Mouse (Mus musculus) hindbrain, postnatal 0 days (tissue): ENCODE measurements at regions not wholly inside any gene's neighbourhood (a gene's known extent, or its start where the extent isn't known, plus 50 kb on each side); places are given as distances from the start of the nearest gene placed in this dataset.
A peak's percentile ranks its signal among the peaks of the same experiment; 100 is the strongest.

Experiments used
- ATAC-seq: fragments of 200-750 bp; cut with Nextera tagmentation; 2 replicates; pipeline ENCODE4 v1.8.0; 2017; ENCODE audit warnings: mild to moderate bottlenecking, moderate TSS enrichment, moderate library complexity
- DNase-seq: peaks from one replicate; pipeline ENCODE4 v3.0.0-alpha.2; 2015; ENCODE audit warnings: low spot score
- H3K27ac ChIP-seq: fragments of 300-500 bp; sonication (generic); 2 replicates; pipeline ENCODE4 v1.5.1; 2014; ENCODE audit warnings: mild to moderate bottlenecking
- H3K27me3 ChIP-seq: fragments of 300-500 bp; sonication (generic); 2 replicates; pipeline ENCODE4 v1.6.1; 2014; ENCODE audit warnings: low read length, mixed read lengths; ENCODE audit not compliant: insufficient read depth
- H3K36me3 ChIP-seq: fragments of 300-500 bp; sonication (generic); 2 replicates; pipeline ENCODE4 v1.6.1; 2014; ENCODE audit warnings: low read length, mixed read lengths; ENCODE audit not compliant: insufficient read depth
- H3K4me1 ChIP-seq: fragments of 300-500 bp; sonication (generic); 2 replicates; pipeline ENCODE4 v1.6.1; 2014; ENCODE audit warnings: antibody characterized with exemption, low read length, mixed read lengths; ENCODE audit not compliant: insufficient read depth
- H3K4me2 ChIP-seq: fragments of 300-500 bp; sonication (generic); 2 replicates; pipeline ENCODE4 v1.6.1; 2014; ENCODE audit warnings: low read depth, mild to moderate bottlenecking, low read length, moderate library complexity, mixed read lengths
- H3K4me3 ChIP-seq: fragments of 300-500 bp; sonication (generic); 2 replicates; pipeline ENCODE4 v1.5.1; 2014; ENCODE audit warnings: low read length
- H3K9ac ChIP-seq: fragments of 300-500 bp; sonication (generic); replicated peaks from 2 replicates; pipeline ENCODE4 v1.6.1; 2014; ENCODE audit warnings: mild to moderate bottlenecking, low read length, moderate library complexity, mixed read lengths
- H3K9me3 ChIP-seq: fragments of 300-500 bp; sonication (generic); 2 replicates; pipeline ENCODE4 v1.6.1; 2016; ENCODE audit warnings: low read length, mixed read lengths
- CTCF ChIP-seq: IDR thresholded peaks from 2 replicates; pipeline ENCODE4 v1.5.1; 2016; ENCODE audit warnings: antibody characterized with exemption, control low read depth, low read depth
- WGBS: fragments of 180-500 bp; shearing (Covaris S2); extraction: QIAGEN DNeasy Blood & Tissue Kit; methylation state at CpG from one replicate; pipeline ENCODE4 v1.1.7; 2014; 5-methylcytosine and 5-hydroxymethylcytosine counted together

DNA sequence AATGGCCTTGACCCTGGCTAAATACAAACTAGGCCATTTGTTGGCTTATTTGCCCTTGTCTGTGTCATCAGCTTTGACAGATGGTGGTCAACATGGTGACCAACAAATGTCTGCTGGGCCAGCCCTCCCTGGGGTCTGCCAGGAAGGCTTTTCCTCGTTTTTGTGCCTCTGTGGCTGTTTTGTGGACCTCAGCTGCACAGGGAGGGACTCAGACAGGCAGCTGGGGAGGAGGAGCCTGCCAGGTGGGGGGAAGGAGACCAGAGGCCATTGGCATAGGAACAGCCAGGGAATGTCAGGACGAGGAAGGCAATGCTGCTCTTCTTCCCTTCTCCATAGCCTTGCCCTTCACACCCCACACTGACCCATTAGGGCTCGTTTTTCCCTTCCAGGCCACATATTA lies 188.1 kb downstream of the Gm10260 start:
- Histone ChIP-seq H3K4me2 (no peak overlapping the region), H3K27ac (no peak overlapping the region), H3K4me1 (0 out of 2 replicates have a peak, but pooled peaks cover 5% of the 10 kb centered on the region), H3K27me3 (0 out of 2 replicates have a peak, but pooled peaks cover 5% of the 10 kb centered on the region), H3K9me3 (no peaks in the 10 kb centered on the region), H3K9ac (no peak overlapping the region), H3K36me3 (no peaks in the 10 kb centered on the region), H3K4me3 (no peak overlapping the region)
- DNase-seq (peak; percentile 24), ATAC-seq (no peak)
- TF ChIP-seq CTCF, result no peak
- 50% methylated on average over 3 of the region's 3 CpGs for WGBS

DNA sequence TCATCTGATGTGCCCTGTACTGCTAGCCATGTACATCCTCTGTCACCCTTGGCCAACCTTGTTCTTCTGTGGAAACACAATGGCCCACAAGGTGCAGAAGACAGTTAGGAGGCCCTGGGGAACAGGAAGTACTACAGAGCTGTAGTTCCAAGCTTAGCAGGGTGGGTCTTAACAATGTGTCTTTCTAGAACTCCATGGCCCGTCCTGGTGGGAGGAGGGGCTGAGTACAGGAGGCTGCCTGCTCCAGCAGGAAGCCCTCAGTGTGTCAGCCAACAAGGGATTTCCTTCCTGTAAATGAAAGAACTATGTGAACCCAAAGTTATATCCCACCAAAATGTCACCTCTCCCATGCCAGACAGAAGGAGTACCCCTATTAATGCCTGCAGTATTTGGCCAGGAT lies 190.4 kb downstream of the Gm10260 start:
- ATAC-seq, result no peak
- TF ChIP-seq CTCF, result no peak
- H3K4me2 ChIP-seq, result no peak overlapping the region
- H3K36me3 ChIP-seq, result no peaks in the 10 kb centered on the region
- H3K9me3 ChIP-seq, result no peaks in the 10 kb centered on the region
- WGBS, result 52% methylated on average over 1 of the region's 1 CpGs
- H3K9ac ChIP-seq, result no peak overlapping the region
- DNase-seq, result no peak
- no peak overlapping the region for H3K27ac ChIP-seq
- 0 out of 2 replicates have a peak, but pooled peaks cover 12% of the 10 kb centered on the region for H3K4me1 ChIP-seq
- 0 out of 2 replicates have a peak, but pooled peaks cover 5% of the 10 kb centered on the region for H3K27me3 ChIP-seq
- no peak overlapping the region for H3K4me3 ChIP-seq

DNA sequence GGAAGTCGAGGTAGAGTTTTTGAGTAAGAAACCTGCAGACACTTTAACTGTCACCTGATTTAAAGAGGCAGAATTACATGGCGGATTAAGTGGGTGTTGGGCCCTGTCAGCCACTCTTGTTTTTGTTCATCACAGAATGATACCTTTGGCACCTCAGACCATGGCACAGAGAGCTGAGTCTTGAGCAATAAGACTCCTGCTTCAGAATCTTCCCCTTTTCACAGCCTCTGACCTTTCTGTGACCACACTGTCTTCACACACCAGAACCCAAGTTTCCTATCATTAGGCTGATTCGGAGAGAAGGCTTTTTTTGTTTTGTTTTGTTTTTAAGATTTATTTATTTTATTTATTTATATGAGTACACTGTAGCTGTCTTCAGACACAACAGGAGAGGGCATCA lies 192.8 kb downstream of the Gm10260 start:
- H3K27ac ChIP-seq, result no peak overlapping the region
- no peak for TF ChIP-seq CTCF
- H3K9me3 ChIP-seq, result no peaks in the 10 kb centered on the region
- no peak overlapping the region for H3K9ac ChIP-seq
- H3K27me3 ChIP-seq, result no peaks in the 10 kb centered on the region
- 88% methylated on average over 3 of the region's 3 CpGs for WGBS
- no peak overlapping the region for H3K4me3 ChIP-seq
- H3K36me3 ChIP-seq, result no peaks in the 10 kb centered on the region
- no peak for ATAC-seq
- no peak overlapping the region for H3K4me2 ChIP-seq
- no peak for DNase-seq
- H3K4me1 ChIP-seq, result 0 out of 2 replicates have a peak, but pooled peaks cover 12% of the 10 kb centered on the region

DNA sequence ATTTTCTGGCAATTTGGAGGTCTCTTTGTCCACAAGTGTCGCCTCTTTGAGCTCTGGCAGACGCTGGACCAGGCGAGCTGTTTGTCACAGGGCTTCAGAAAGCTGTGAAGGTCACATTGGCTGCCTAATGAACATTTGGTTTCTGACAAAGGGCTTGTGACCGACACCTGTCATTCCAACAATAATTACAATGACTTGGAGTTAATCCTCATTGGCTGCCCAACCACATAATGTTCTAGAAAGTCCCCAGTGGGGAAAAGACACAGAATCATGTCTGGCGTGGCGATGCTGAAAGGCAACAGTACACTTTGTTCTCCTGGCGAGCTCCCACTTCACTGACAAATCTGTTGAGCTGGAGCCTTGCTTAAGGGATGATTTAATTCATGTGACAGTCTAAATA lies 194.4 kb downstream of the Gm10260 start:
- ATAC-seq, result peak; percentile 49; the same call in 1 of the 2 replicates
- Histone ChIP-seq H3K27me3 (no peaks in the 10 kb centered on the region), H3K9ac (no peak overlapping the region), H3K36me3 (no peaks in the 10 kb centered on the region), H3K27ac (no peak overlapping the region), H3K9me3 (no peaks in the 10 kb centered on the region), H3K4me1 (0 out of 2 replicates have a peak, but pooled peaks cover 12% of the 10 kb centered on the region), H3K4me2 (no peak overlapping the region), H3K4me3 (no peak overlapping the region)
- WGBS, result 25% methylated on average over 7 of the region's 7 CpGs
- no peak for TF ChIP-seq CTCF
- DNase-seq, result peak; percentile 50

DNA sequence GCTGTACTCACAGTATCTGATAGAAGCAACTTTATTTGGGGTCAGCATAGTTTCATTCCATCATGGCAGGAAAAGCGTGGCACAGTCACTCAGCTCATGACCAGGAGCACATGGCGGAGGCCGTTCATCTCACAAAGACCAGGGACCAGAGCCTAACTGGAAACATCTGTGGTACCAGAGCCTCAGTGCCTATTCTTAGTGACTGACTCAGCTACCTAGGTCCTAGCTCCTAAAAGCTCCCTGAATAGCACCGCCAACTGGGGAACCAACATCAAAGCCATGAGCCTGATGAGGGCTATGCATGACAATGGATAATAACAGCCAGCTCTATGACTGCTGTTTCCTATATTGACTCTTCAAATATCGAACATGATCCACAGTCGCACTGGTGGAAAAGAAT lies 198.2 kb downstream of the Gm10260 start:
- ATAC-seq, result no peak

DNA sequence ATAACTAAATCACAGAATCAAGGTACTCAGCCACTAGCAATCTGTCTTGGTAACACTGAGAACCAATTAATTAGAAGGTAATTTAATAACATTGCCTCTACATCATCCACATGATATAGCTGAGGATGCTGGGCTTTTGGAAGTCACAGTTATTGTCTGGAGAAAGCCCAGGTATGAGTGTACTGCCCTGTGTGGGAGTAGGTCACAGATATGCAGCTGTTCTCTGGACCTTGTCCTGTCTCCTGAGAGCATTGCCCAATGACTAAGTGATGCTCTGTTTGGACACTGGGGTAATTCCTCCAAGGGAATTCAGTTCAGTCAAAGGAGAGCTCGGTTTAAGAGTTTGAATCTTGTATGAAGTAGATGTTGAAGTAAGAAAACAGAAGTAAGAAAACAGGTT lies 199.6 kb downstream of the Gm10260 start:
- Histone ChIP-seq H3K27ac (no peak overlapping the region), H3K9ac (no peak overlapping the region), H3K27me3 (no peaks in the 10 kb centered on the region), H3K4me2 (no peak overlapping the region), H3K4me3 (no peak overlapping the region), H3K36me3 (no peaks in the 10 kb centered on the region), H3K4me1 (0 out of 2 replicates have a peak, but pooled peaks cover 3% of the 10 kb centered on the region), H3K9me3 (no peaks in the 10 kb centered on the region)
- WGBS, result 63% methylated on average over 1 of the region's 1 CpGs
- ATAC-seq (no peak), DNase-seq (no peak)
- no peak for TF ChIP-seq CTCF

More for the DNA sequence above, 198.2 kb downstream of the Gm10260 start:
- Histone ChIP-seq H3K9me3 (no peaks in the 10 kb centered on the region), H3K27ac (no peak overlapping the region), H3K9ac (no peak overlapping the region), H3K27me3 (no peaks in the 10 kb centered on the region), H3K4me3 (no peak overlapping the region), H3K36me3 (no peaks in the 10 kb centered on the region), H3K4me1 (0 out of 2 replicates have a peak, but pooled peaks cover 12% of the 10 kb centered on the region), H3K4me2 (no peak overlapping the region)
- DNase-seq, result no peak
- 87% methylated on average over 6 of the region's 6 CpGs for WGBS
- no peak for TF ChIP-seq CTCF

DNA sequence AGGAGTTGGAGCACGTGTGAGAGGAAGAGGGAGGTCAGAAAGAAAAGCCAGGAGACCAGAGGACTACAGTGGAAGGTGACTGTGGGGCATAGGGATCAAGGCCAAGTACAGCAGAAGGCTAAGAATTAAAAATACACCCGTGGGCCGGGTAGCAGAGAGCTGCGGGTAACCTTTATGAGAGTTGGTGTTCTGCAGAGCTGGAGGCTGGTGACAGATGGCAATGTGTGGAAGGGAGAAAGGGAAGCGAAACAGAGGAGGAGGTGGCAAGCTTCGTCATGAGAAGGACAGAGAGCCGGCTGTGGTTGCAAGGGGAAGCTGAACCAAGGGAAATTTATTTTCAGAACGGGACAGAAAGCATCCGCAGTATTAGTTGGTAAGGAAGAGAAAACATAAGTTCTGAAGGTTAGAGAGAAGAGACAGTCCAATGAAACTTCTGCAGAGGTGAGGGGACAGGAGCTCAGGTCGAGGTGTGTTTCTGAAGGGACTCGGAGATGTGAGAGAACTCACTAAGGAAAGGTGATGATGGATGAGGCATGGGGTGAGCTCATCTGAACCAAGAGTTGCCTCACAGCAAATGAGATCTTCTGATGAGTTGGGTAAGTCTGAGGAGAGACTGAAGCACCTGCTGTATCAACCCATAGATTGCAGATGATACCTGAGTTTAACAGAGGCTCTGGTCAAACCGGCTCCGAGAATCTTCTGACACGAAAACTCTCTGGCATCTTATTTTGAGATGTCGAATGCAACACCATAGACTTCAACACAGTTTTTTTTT lies 200.6 kb downstream of the Gm10260 start:
- no peak overlapping the region for H3K4me3 ChIP-seq
- TF ChIP-seq CTCF, result no peak
- H3K27ac ChIP-seq, result no peak overlapping the region
- no peaks in the 10 kb centered on the region for H3K4me1 ChIP-seq
- 86% methylated on average over 15 of the region's 15 CpGs for WGBS
- H3K36me3 ChIP-seq, result no peaks in the 10 kb centered on the region
- no peaks in the 10 kb centered on the region for H3K27me3 ChIP-seq
- ATAC-seq, result no peak
- DNase-seq, result no peak
- no peak overlapping the region for H3K4me2 ChIP-seq
- H3K9ac ChIP-seq, result no peak overlapping the region
- H3K9me3 ChIP-seq, result no peaks in the 10 kb centered on the region
